Mouse (Mus musculus): ENCODE measurements at regions not wholly inside any gene's neighbourhood (a gene's known extent, or its start where the extent isn't known, plus 50 kb on each side); places are given as distances from the start of the nearest gene placed in this dataset.

GRCm38 (mm10) chr1:5382372-5382771, 574.7 kb downstream of the Gm37988 start:
- peak in 1 of 2 experiments; percentile 7 for DNase-seq

Data from layer of hippocampus, postnatal 36 days (tissue).